Mouse (Mus musculus) limb, embryonic 10.5 days (tissue): Measurements from ENCODE around the gene Stat5b. TPM values are rescaled to one million over a fixed set of nuclear protein-coding genes. Genes with fewer than 3 reads are reported as not detected.

Experiments used
- DNase-seq: peaks from one replicate; pipeline ENCODE4 v3.0.0-alpha.2; 2017; ENCODE audit warnings: low spot score
- H3K27ac ChIP-seq: fragments of 300-500 bp; sonication (generic); 2 replicates; pipeline ENCODE4 v1.5.1; 2016; ENCODE audit warnings: mild to moderate bottlenecking
- H3K27me3 ChIP-seq: fragments of 300-500 bp; sonication (generic); 2 replicates; pipeline ENCODE4 v1.6.1; 2016; ENCODE audit warnings: low read depth, mild to moderate bottlenecking; ENCODE audit not compliant: poor library complexity, severe bottlenecking
- H3K36me3 ChIP-seq: fragments of 300-500 bp; sonication (generic); 2 replicates; pipeline ENCODE4 v1.6.1; 2016; ENCODE audit warnings: mild to moderate bottlenecking, moderate library complexity
- H3K4me1 ChIP-seq: fragments of 300-500 bp; sonication (generic); 2 replicates; pipeline ENCODE4 v1.6.1; 2016
- H3K4me3 ChIP-seq: fragments of 300-500 bp; sonication (generic); 2 replicates; pipeline ENCODE4 v1.5.1; 2016; ENCODE audit warnings: mild to moderate bottlenecking, moderate library complexity
- H3K9me3 ChIP-seq: fragments of 300-500 bp; sonication (generic); replicated peaks from 2 replicates; pipeline ENCODE4 v1.6.1; 2016; ENCODE audit warnings: mild to moderate bottlenecking
- WGBS: fragments of 180-500 bp; shearing (Covaris S2); methylation state at CpG from one replicate; pipeline ENCODE4 v1.1.7; 2016; 5-methylcytosine and 5-hydroxymethylcytosine counted together
- polyA plus RNA-seq: library from polyadenylated mRNA; unstranded; fragments of >200 nt; fragmentation: Nextera tagmentation; extraction: Ambion mirVana; gene quantifications from 2 replicates; pipeline ENCODE4 v1.2.1, GENCODE M21; 2016

The Stat5b gene
- polyA plus RNA-seq, 1 experiment from 2014 or later = 15.6 TPM

- 3% methylated on average over 55 of the region's 55 CpGs for whole genome bisulfite sequencing
- H3K36me3 ChIP-seq = no peaks in the 10 kb centered on the region
- peaks cover 85% of the 10 kb centered on the region for H3K27me3 ChIP-seq
- H3K4me1 ChIP-seq = peaks cover 17% of the 10 kb centered on the region
- H3K9me3 ChIP-seq = no peaks in the 10 kb centered on the region
- peak; percentile 74 for DNase-seq
- H3K27ac ChIP-seq = peak overlapping the region; percentile 78
- H3K4me3 ChIP-seq = peak overlapping the region; percentile 58
Measured at GRCm38 (mm10) chr11:100860198-100861048, 9.9 kb upstream of the Stat5b start.

- no peak for DNase-seq
- H3K27ac ChIP-seq = peak overlapping the region; percentile 78; the same call in 1 of the 2 replicates
- H3K4me1 ChIP-seq = peaks cover 17% of the 10 kb centered on the region
- peak overlapping the region; percentile 58 for H3K4me3 ChIP-seq
- WGBS = 42% methylated on average over 6 of the region's 6 CpGs
- peaks cover 93% of the 10 kb centered on the region for H3K27me3 ChIP-seq
- H3K9me3 ChIP-seq = no peaks in the 10 kb centered on the region
- H3K36me3 ChIP-seq = no peaks in the 10 kb centered on the region
Measured at GRCm38 (mm10) chr11:100859579-100860075, 9.1 kb upstream of the Stat5b start.

- Histone ChIP-seq H3K27ac (peak within 1 kb of the TSS; percentile 78), H3K4me1 (peaks cover 17% of the 10 kb centered on the region), H3K36me3 (no peaks in the 10 kb centered on the region), H3K4me3 (peak within 1 kb of the TSS; percentile 58), H3K27me3 (peaks cover 99% of the 10 kb centered on the region), H3K9me3 (no peaks in the 10 kb centered on the region)
- WGBS = 54% methylated on average over 9 of the region's 9 CpGs
- no peak for DNase-seq
Measured at GRCm38 (mm10) chr11:100858935-100859578, 8.5 kb upstream of the Stat5b start, which contains the start of gene Stat5a. Gene Stat5a, plus strand, starts transcription at chr11:100859351.

GRCm38 (mm10) chr11:100857960-100858359, 7.4 kb upstream of the Stat5b start:
- peaks cover 100% of the 10 kb centered on the region for H3K27me3 ChIP-seq
- WGBS = 74% methylated on average over 6 of the region's 6 CpGs
- peaks cover 17% of the 10 kb centered on the region for H3K4me1 ChIP-seq
- no peak overlapping the region for H3K27ac ChIP-seq
- H3K36me3 ChIP-seq = no peaks in the 10 kb centered on the region
- DNase-seq = no peak
- H3K4me3 ChIP-seq = no peak overlapping the region
- H3K9me3 ChIP-seq = no peaks in the 10 kb centered on the region

- Histone ChIP-seq H3K27ac (no peak overlapping the region), H3K4me3 (no peak overlapping the region), H3K36me3 (no peaks in the 10 kb centered on the region), H3K9me3 (no peaks in the 10 kb centered on the region), H3K4me1 (peaks cover 25% of the 10 kb centered on the region), H3K27me3 (peaks cover 89% of the 10 kb centered on the region)
- 90% methylated on average over 4 of the region's 4 CpGs for WGBS
- DNase-seq = no peak
Measured at GRCm38 (mm10) chr11:100855178-100855577, 4.7 kb upstream of the Stat5b start.

- 58% methylated on average over 4 of the region's 4 CpGs for WGBS
- H3K9me3 ChIP-seq = no peaks in the 10 kb centered on the region
- peaks cover 82% of the 10 kb centered on the region for H3K27me3 ChIP-seq
- H3K4me1 ChIP-seq = peaks cover 27% of the 10 kb centered on the region
- DNase-seq = no peak
- no peak overlapping the region for H3K4me3 ChIP-seq
- no peak overlapping the region for H3K27ac ChIP-seq
- H3K36me3 ChIP-seq = no peaks in the 10 kb centered on the region
Measured at GRCm38 (mm10) chr11:100854268-100854667, 3.7 kb upstream of the Stat5b start.

GRCm38 (mm10) chr11:100853018-100853417, 2.5 kb upstream of the Stat5b start:
- DNase-seq = no peak
- H3K27ac ChIP-seq = no peak overlapping the region
- peaks cover 28% of the 10 kb centered on the region for H3K4me1 ChIP-seq
- H3K9me3 ChIP-seq = no peaks in the 10 kb centered on the region
- 86% methylated on average over 5 of the region's 5 CpGs for WGBS
- peaks cover 75% of the 10 kb centered on the region for H3K27me3 ChIP-seq
- H3K4me3 ChIP-seq = no peak overlapping the region
- no peaks in the 10 kb centered on the region for H3K36me3 ChIP-seq

GRCm38 (mm10) chr11:100852088-100852487, 1.6 kb upstream of the Stat5b start:
- no peak for DNase-seq
- WGBS = 89% methylated on average over 2 of the region's 2 CpGs
- peaks cover 66% of the 10 kb centered on the region for H3K27me3 ChIP-seq

GRCm38 (mm10) chr11:100850778-100851528, 429 bp upstream of the Stat5b start:
- H3K27me3 ChIP-seq = peaks cover 55% of the 10 kb centered on the region
- no peaks in the 10 kb centered on the region for H3K36me3 ChIP-seq
- H3K27ac ChIP-seq = peak overlapping the region; percentile 96
- H3K4me3 ChIP-seq = peak overlapping the region; percentile 83
- DNase-seq = peak; percentile 73
- no peaks in the 10 kb centered on the region for H3K9me3 ChIP-seq
- peaks cover 28% of the 10 kb centered on the region for H3K4me1 ChIP-seq
- 2% methylated on average over 33 of the region's 33 CpGs for WGBS

More at GRCm38 (mm10) chr11:100852088-100852487, 1.6 kb upstream of the Stat5b start:
- no peak overlapping the region for H3K4me3 ChIP-seq
- H3K9me3 ChIP-seq = no peaks in the 10 kb centered on the region
- no peak overlapping the region for H3K27ac ChIP-seq
- peaks cover 28% of the 10 kb centered on the region for H3K4me1 ChIP-seq
- no peaks in the 10 kb centered on the region for H3K36me3 ChIP-seq

GRCm38 (mm10) chr11:100849456-100850037, 977 bp downstream of the Stat5b start:
- Histone ChIP-seq H3K4me3 (peak overlapping the region; percentile 83), H3K27me3 (peaks cover 40% of the 10 kb centered on the region), H3K4me1 (peaks cover 28% of the 10 kb centered on the region), H3K9me3 (no peaks in the 10 kb centered on the region), H3K27ac (peak overlapping the region; percentile 96), H3K36me3 (no peaks in the 10 kb centered on the region)
- DNase-seq = no peak
- WGBS = 4% methylated on average over 13 of the region's 13 CpGs

GRCm38 (mm10) chr11:100848789-100849379, 1.6 kb downstream of the Stat5b start:
- Histone ChIP-seq H3K36me3 (no peaks in the 10 kb centered on the region), H3K27me3 (peaks cover 34% of the 10 kb centered on the region), H3K27ac (no peak overlapping the region), H3K4me1 (peaks cover 28% of the 10 kb centered on the region), H3K4me3 (peak overlapping the region; percentile 83), H3K9me3 (no peaks in the 10 kb centered on the region)
- DNase-seq = no peak
- WGBS = 82% methylated on average over 6 of the region's 6 CpGs

GRCm38 (mm10) chr11:100848080-100848479, 2.4 kb downstream of the Stat5b start:
- no peak for DNase-seq
- WGBS = 79% methylated on average over 4 of the region's 4 CpGs
- peaks cover 28% of the 10 kb centered on the region for H3K4me1 ChIP-seq
- H3K4me3 ChIP-seq = no peak overlapping the region
- H3K27me3 ChIP-seq = peaks cover 26% of the 10 kb centered on the region
- no peaks in the 10 kb centered on the region for H3K9me3 ChIP-seq
- no peaks in the 10 kb centered on the region for H3K36me3 ChIP-seq
- no peak overlapping the region for H3K27ac ChIP-seq
